Mouse (Mus musculus): Measurements from ENCODE around the gene Foxn3. TPM values are rescaled to one million over a fixed set of nuclear protein-coding genes. Genes with fewer than 3 reads are reported as not detected.

The Foxn3 gene
- polyA plus RNA-seq, 1 experiment from 2014 or later = 66.2 TPM

GRCm38 (mm10) chr12:99466426-99466825 lies 97.0 kb downstream of the Foxn3 start:
- H3K4me3 ChIP-seq = no peak overlapping the region
- H3K4me2 ChIP-seq = no peak overlapping the region
- H3K9me3 ChIP-seq (replicated peaks) = no peaks in the 10 kb centered on the region
- no peaks in the 10 kb centered on the region for H3K27me3 ChIP-seq (replicated peaks)
- H3K4me1 ChIP-seq (replicated peaks) = peaks cover 6% of the 10 kb centered on the region; the same call in 1 of the 2 replicates
- 89% methylated on average over 5 of the region's 5 CpGs for WGBS
- no peaks in the 10 kb centered on the region for H3K36me3 ChIP-seq
- H3K9ac ChIP-seq = no peak overlapping the region
- no peak overlapping the region for H3K27ac ChIP-seq (ENCODE audit: poor library complexity, severe bottlenecking)
- no peak for ATAC-seq (ENCODE audit: insufficient number of reproducible peaks, low FRiP score)

DNA sequence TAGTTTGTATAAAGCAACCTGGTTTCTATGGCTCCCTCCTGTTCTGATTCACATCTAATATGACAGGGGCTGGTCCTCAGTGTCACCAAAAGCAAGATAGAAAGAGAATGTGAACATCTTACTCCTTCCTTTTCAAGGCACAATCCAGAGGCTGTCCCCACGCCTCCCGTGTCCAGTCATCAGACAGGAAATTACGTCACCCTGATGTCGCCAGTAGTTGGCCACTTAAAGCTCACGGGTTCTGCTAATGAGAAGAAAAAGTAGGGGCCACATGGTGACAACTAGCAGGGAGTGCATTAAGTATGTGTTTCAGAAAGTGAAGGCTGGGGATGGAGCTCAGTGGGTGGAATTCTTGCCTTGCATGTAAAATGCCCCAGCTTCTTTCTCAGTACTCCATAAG lies 99.1 kb downstream of the Foxn3 start:
- Histone ChIP-seq H3K9ac (no peak overlapping the region), H3K27me3 (replicated peaks) (no peaks in the 10 kb centered on the region), H3K4me2 (no peak overlapping the region), H3K27ac (ENCODE audit: poor library complexity, severe bottlenecking) (no peak overlapping the region), H3K36me3 (no peaks in the 10 kb centered on the region), H3K4me1 (replicated peaks) (peaks cover 6% of the 10 kb centered on the region; the same call in 1 of the 2 replicates), H3K4me3 (no peak overlapping the region), H3K9me3 (replicated peaks) (no peaks in the 10 kb centered on the region)
- ATAC-seq (ENCODE audit: insufficient number of reproducible peaks, low FRiP score) = no peak
- WGBS = 51% methylated on average over 5 of the region's 5 CpGs

- Histone ChIP-seq H3K27me3 (replicated peaks) (no peaks in the 10 kb centered on the region), H3K4me2 (no peak overlapping the region), H3K4me1 (replicated peaks) (peaks cover 5% of the 10 kb centered on the region; the same call in 1 of the 2 replicates), H3K9ac (no peak overlapping the region), H3K9me3 (replicated peaks) (no peaks in the 10 kb centered on the region), H3K4me3 (no peak overlapping the region), H3K36me3 (no peaks in the 10 kb centered on the region), H3K27ac (ENCODE audit: poor library complexity, severe bottlenecking) (no peak overlapping the region)
- ATAC-seq (ENCODE audit: insufficient number of reproducible peaks, low FRiP score) = no peak
- 91% methylated on average over 1 of the region's 1 CpGs for WGBS
Measured at GRCm38 (mm10) chr12:99462846-99463245, 100.5 kb downstream of the Foxn3 start.

- H3K36me3 ChIP-seq = no peaks in the 10 kb centered on the region
- H3K4me1 ChIP-seq (replicated peaks) = peaks cover 8% of the 10 kb centered on the region; the same call in 1 of the 2 replicates
- no peak overlapping the region for H3K27ac ChIP-seq (ENCODE audit: poor library complexity, severe bottlenecking)
- no peak overlapping the region for H3K4me2 ChIP-seq
- no peaks in the 10 kb centered on the region for H3K27me3 ChIP-seq (replicated peaks)
- H3K9me3 ChIP-seq (replicated peaks) = no peaks in the 10 kb centered on the region
- H3K9ac ChIP-seq = no peak overlapping the region
- ATAC-seq (ENCODE audit: insufficient number of reproducible peaks, low FRiP score) = no peak
- no peak overlapping the region for H3K4me3 ChIP-seq
Measured at GRCm38 (mm10) chr12:99462302-99462701, 101.1 kb downstream of the Foxn3 start.

DNA sequence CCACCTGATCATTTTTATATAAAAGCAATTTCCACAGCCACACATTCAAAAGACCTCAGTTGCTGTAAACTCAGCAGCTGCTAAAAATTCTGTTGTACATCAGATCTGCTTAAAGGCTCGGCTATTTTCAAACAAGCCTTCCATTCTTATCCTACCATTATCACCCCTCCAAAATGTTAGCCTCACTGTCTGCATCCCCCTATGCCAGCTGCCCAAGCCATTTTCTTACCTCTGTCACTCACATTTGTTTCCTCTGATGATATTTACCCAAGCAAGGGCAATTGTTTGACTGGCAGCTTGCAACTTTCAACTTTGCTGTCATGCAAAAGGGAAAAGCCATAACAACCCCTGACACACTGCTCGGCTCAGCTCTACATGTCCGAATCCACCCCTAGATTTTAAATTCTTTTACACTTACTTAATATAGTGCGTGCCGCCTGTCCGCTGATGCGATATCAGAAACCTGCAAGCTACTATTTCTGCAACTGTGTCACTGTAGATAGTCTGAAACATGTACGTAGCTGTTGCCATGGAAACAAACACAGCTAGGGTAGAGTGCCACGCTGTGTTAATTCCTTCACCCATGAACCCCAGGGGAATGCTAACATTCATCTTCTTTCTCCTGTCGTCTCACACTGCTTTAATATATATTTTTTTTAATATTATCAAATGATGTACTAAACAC lies 105.7 kb downstream of the Foxn3 start:
- no peaks in the 10 kb centered on the region for H3K27me3 ChIP-seq (replicated peaks)
- H3K27ac ChIP-seq (ENCODE audit: poor library complexity, severe bottlenecking) = 0 out of 2 replicates have a peak overlapping the region, but pooled peaks have one; percentile 16
- H3K4me3 ChIP-seq = no peak overlapping the region
- WGBS = 38% methylated on average over 10 of the region's 10 CpGs
- peak; percentile 39; the same call in 1 of the 2 replicates for ATAC-seq (ENCODE audit: insufficient number of reproducible peaks, low FRiP score)
- peak overlapping the region; percentile 29 for H3K4me2 ChIP-seq
- no peaks in the 10 kb centered on the region for H3K36me3 ChIP-seq
- H3K9me3 ChIP-seq (replicated peaks) = no peaks in the 10 kb centered on the region
- no peak overlapping the region for H3K9ac ChIP-seq
- H3K4me1 ChIP-seq (replicated peaks) = peaks cover 24% of the 10 kb centered on the region; the same call in 1 of the 2 replicates

DNA sequence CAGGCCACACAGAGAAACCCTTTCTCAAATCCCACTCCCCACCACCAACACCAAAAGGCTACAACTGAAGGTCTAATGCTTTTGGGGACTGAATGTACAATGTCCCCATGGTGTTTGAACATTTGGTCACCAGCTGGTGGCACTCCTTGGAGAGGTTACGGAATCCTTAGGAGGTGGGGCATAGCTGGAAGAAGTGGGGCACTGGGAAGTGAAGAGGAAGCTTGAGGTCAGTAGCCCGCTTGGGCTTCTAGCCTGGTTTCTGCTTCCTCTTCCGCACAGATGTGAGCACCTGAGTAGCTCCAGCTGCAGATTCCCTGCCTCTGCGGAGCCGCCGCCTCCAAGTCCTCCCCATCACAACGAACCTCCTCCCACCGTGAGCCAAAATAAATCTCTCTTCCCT lies 107.8 kb downstream of the Foxn3 start:
- Histone ChIP-seq H3K4me2 (no peak overlapping the region), H3K36me3 (no peaks in the 10 kb centered on the region), H3K4me3 (no peak overlapping the region), H3K9me3 (replicated peaks) (no peaks in the 10 kb centered on the region), H3K4me1 (replicated peaks) (peaks cover 24% of the 10 kb centered on the region; the same call in 1 of the 2 replicates), H3K27me3 (replicated peaks) (no peaks in the 10 kb centered on the region), H3K9ac (no peak overlapping the region), H3K27ac (ENCODE audit: poor library complexity, severe bottlenecking) (no peak overlapping the region)
- WGBS = 88% methylated on average over 8 of the region's 8 CpGs
- ATAC-seq (ENCODE audit: insufficient number of reproducible peaks, low FRiP score) = no peak

DNA sequence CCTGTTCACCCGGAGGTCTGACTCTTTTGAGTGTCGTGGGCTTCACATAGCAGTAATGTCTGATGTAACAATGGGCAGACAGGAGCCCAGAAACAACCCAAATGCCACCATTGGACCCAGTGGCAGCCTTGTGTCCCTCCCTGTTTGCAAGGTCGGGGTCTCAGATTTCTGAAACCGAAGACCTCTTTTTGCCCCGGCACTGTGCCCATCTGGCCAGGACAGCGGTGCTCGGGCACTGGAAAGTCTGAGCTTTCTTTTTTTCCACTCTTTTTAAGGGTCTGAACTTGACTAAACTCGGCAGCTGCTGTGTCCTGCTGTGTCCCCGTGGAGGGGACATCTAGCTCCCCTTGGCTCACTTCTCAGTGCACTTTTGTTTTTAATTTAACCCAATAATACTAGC lies 109.0 kb downstream of the Foxn3 start:
- 76% methylated on average over 9 of the region's 9 CpGs for WGBS

GRCm38 (mm10) chr12:99453797-99454196 lies 109.6 kb downstream of the Foxn3 start:
- H3K9ac ChIP-seq = no peak overlapping the region
- H3K4me1 ChIP-seq (replicated peaks) = peaks cover 24% of the 10 kb centered on the region; the same call in 1 of the 2 replicates
- no peak overlapping the region for H3K4me2 ChIP-seq
- H3K27ac ChIP-seq (ENCODE audit: poor library complexity, severe bottlenecking) = no peak overlapping the region
- ATAC-seq (ENCODE audit: insufficient number of reproducible peaks, low FRiP score) = no peak
- H3K4me3 ChIP-seq = no peak overlapping the region
- no peaks in the 10 kb centered on the region for H3K9me3 ChIP-seq (replicated peaks)
- H3K36me3 ChIP-seq = 0 out of 2 replicates have a peak, but pooled peaks cover 6% of the 10 kb centered on the region
- 43% methylated on average over 4 of the region's 4 CpGs for WGBS
- no peaks in the 10 kb centered on the region for H3K27me3 ChIP-seq (replicated peaks)

More for the DNA sequence above, 109.0 kb downstream of the Foxn3 start:
- no peak for ATAC-seq (ENCODE audit: insufficient number of reproducible peaks, low FRiP score)
- peaks cover 24% of the 10 kb centered on the region; the same call in 1 of the 2 replicates for H3K4me1 ChIP-seq (replicated peaks)
- H3K4me2 ChIP-seq = no peak overlapping the region
- H3K4me3 ChIP-seq = no peak overlapping the region
- H3K9ac ChIP-seq = no peak overlapping the region
- no peak overlapping the region for H3K27ac ChIP-seq (ENCODE audit: poor library complexity, severe bottlenecking)
- no peaks in the 10 kb centered on the region for H3K36me3 ChIP-seq
- H3K9me3 ChIP-seq (replicated peaks) = no peaks in the 10 kb centered on the region
- no peaks in the 10 kb centered on the region for H3K27me3 ChIP-seq (replicated peaks)

DNA sequence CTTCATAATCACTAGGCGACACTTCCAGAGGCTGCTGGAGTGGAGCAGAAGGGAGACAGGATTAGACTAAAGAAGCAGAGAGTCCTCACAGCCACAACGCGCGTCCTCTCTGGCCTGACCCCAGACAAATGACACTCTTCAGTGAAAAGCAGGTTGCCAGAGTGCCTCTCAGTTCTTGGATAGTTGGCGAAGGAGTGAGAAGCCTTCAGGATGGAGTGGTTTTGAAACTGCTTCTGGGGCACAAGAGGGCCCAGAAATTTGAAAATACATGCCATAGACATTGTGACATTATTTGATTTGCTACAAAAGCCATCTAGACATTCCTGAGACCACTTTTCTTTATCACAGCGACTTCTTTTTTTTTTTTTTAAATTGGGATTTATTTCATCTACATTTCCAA lies 113.3 kb downstream of the Foxn3 start:
- ATAC-seq (ENCODE audit: insufficient number of reproducible peaks, low FRiP score) = no peak

GRCm38 (mm10) chr12:99447791-99448190 lies 115.6 kb downstream of the Foxn3 start:
- no peak overlapping the region for H3K9ac ChIP-seq
- WGBS = 86% methylated on average over 5 of the region's 5 CpGs
- H3K27ac ChIP-seq (ENCODE audit: poor library complexity, severe bottlenecking) = no peak overlapping the region
- no peaks in the 10 kb centered on the region for H3K9me3 ChIP-seq (replicated peaks)
- H3K36me3 ChIP-seq = 0 out of 2 replicates have a peak, but pooled peaks cover 6% of the 10 kb centered on the region
- H3K4me3 ChIP-seq = no peak overlapping the region
- no peak for ATAC-seq (ENCODE audit: insufficient number of reproducible peaks, low FRiP score)
- no peaks in the 10 kb centered on the region for H3K27me3 ChIP-seq (replicated peaks)
- H3K4me1 ChIP-seq (replicated peaks) = peaks cover 17% of the 10 kb centered on the region
- no peak overlapping the region for H3K4me2 ChIP-seq

More for the DNA sequence above, 113.3 kb downstream of the Foxn3 start:
- Histone ChIP-seq H3K9ac (no peak overlapping the region), H3K4me3 (no peak overlapping the region), H3K27me3 (replicated peaks) (no peaks in the 10 kb centered on the region), H3K36me3 (0 out of 2 replicates have a peak, but pooled peaks cover 6% of the 10 kb centered on the region), H3K27ac (ENCODE audit: poor library complexity, severe bottlenecking) (no peak overlapping the region), H3K4me2 (no peak overlapping the region), H3K4me1 (replicated peaks) (peaks cover 13% of the 10 kb centered on the region; the same call in 1 of the 2 replicates), H3K9me3 (replicated peaks) (no peaks in the 10 kb centered on the region)
- WGBS = 87% methylated on average over 6 of the region's 6 CpGs

- Histone ChIP-seq H3K4me3 (no peak overlapping the region), H3K27ac (ENCODE audit: poor library complexity, severe bottlenecking) (no peak overlapping the region), H3K27me3 (replicated peaks) (no peaks in the 10 kb centered on the region), H3K4me2 (no peak overlapping the region), H3K9ac (no peak overlapping the region), H3K36me3 (0 out of 2 replicates have a peak, but pooled peaks cover 6% of the 10 kb centered on the region), H3K4me1 (replicated peaks) (peaks cover 19% of the 10 kb centered on the region), H3K9me3 (replicated peaks) (no peaks in the 10 kb centered on the region)
- 75% methylated on average over 6 of the region's 6 CpGs for WGBS
- ATAC-seq (ENCODE audit: insufficient number of reproducible peaks, low FRiP score) = no peak
Measured at GRCm38 (mm10) chr12:99445018-99445674, 118.2 kb downstream of the Foxn3 start.
